Mouse (Mus musculus) forebrain, postnatal 0 days (tissue): ENCODE measurements at regions not wholly inside any gene's neighbourhood (a gene's known extent, or its start where the extent isn't known, plus 50 kb on each side); places are given as distances from the start of the nearest gene placed in this dataset.
A peak's percentile ranks its signal among the peaks of the same experiment; 100 is the strongest.

Experiments
- ATAC-seq: fragments of 200-750 bp; cut with Nextera tagmentation; 2 replicates; pipeline ENCODE4 v1.8.0; 2017; ENCODE audit warnings: mild to moderate bottlenecking, moderate library complexity
- DNase-seq: peaks from one replicate; pipeline ENCODE4 v3.0.0-alpha.2; 2015
- H3K27ac ChIP-seq: fragments of 300-500 bp; sonication (generic); 2 replicates; pipeline ENCODE4 v1.5.1; 2014; ENCODE audit warnings: low read depth, mild to moderate bottlenecking, antibody characterized with exemption, low read length, moderate library complexity, mixed read lengths
- H3K27me3 ChIP-seq: fragments of 300-500 bp; sonication (generic); 2 replicates; pipeline ENCODE4 v1.6.1; 2014; ENCODE audit warnings: mild to moderate bottlenecking, low read length, mixed read lengths; ENCODE audit not compliant: insufficient read depth
- H3K36me3 ChIP-seq: fragments of 300-500 bp; sonication (generic); 2 replicates; pipeline ENCODE4 v1.6.1; 2014; ENCODE audit warnings: mild to moderate bottlenecking, moderate library complexity; ENCODE audit not compliant: insufficient read depth
- H3K4me1 ChIP-seq: fragments of 300-500 bp; sonication (generic); 2 replicates; pipeline ENCODE4 v1.6.1; 2014; ENCODE audit warnings: antibody characterized with exemption; ENCODE audit not compliant: insufficient read depth
- H3K4me2 ChIP-seq: fragments of 300-500 bp; sonication (generic); 2 replicates; pipeline ENCODE4 v1.6.1; 2014; ENCODE audit warnings: low read depth, mild to moderate bottlenecking, moderate library complexity
- H3K4me3 ChIP-seq: fragments of 300-500 bp; sonication (generic); 2 replicates; pipeline ENCODE4 v1.5.1; 2014; ENCODE audit warnings: low read depth, low read length, mixed read lengths
- H3K9ac ChIP-seq: fragments of 300-500 bp; sonication (generic); 2 replicates; pipeline ENCODE4 v1.6.1; 2014; ENCODE audit warnings: mild to moderate bottlenecking
- H3K9me3 ChIP-seq: fragments of 300-500 bp; sonication (generic); 2 replicates; pipeline ENCODE4 v1.6.1; 2016; ENCODE audit warnings: low read length
- CTCF ChIP-seq: sonication (generic); IDR thresholded peaks from 2 replicates; pipeline ENCODE4 v1.5.1; 2016; ENCODE audit warnings: antibody characterized with exemption, control low read depth, low read depth
- WGBS: fragments of 180-500 bp; shearing (Covaris S2); extraction: QIAGEN DNeasy Blood & Tissue Kit; methylation state at CpG from one replicate; pipeline ENCODE4 v1.1.7; 2014; 5-methylcytosine and 5-hydroxymethylcytosine counted together

- Histone ChIP-seq H3K27me3 (no peaks in the 10 kb centered on the region), H3K36me3 (no peaks in the 10 kb centered on the region), H3K9ac (0 out of 2 replicates have a peak overlapping the region, but pooled peaks have one; percentile 10), H3K4me2 (peak overlapping the region; percentile 23; the same call in 1 of the 2 replicates), H3K4me3 (no peak overlapping the region), H3K4me1 (peaks cover 10% of the 10 kb centered on the region), H3K27ac (peak overlapping the region; percentile 87), H3K9me3 (no peaks in the 10 kb centered on the region)
- no peak for TF ChIP-seq CTCF
- 21% methylated on average over 9 of the region's 9 CpGs for WGBS
- ATAC-seq, result peak; percentile 55
- peak; percentile 55 for DNase-seq
Observed at GRCm38 (mm10) chr12:26534229-26535105, 65.5 kb downstream of the Cmpk2 start.

- DNase-seq (peak; percentile 65), ATAC-seq (peak; percentile 46)
- TF ChIP-seq CTCF, result no peak
- peak overlapping the region; percentile 87 for H3K27ac ChIP-seq
- peak overlapping the region; percentile 44 for H3K4me2 ChIP-seq
- no peaks in the 10 kb centered on the region for H3K9me3 ChIP-seq
- no peak overlapping the region for H3K4me3 ChIP-seq
- peak overlapping the region; percentile 41 for H3K9ac ChIP-seq
- 25% methylated on average over 9 of the region's 9 CpGs for WGBS
- H3K36me3 ChIP-seq, result no peaks in the 10 kb centered on the region
- H3K4me1 ChIP-seq, result peaks cover 10% of the 10 kb centered on the region
- no peaks in the 10 kb centered on the region for H3K27me3 ChIP-seq
Observed at GRCm38 (mm10) chr12:26533641-26534151, 64.7 kb downstream of the Cmpk2 start.

- 17% methylated on average over 13 of the region's 13 CpGs for WGBS
- Histone ChIP-seq H3K4me3 (peak overlapping the region; percentile 13; the same call in 1 of the 2 replicates), H3K9ac (peak overlapping the region; percentile 41), H3K4me2 (peak overlapping the region; percentile 44), H3K4me1 (peaks cover 10% of the 10 kb centered on the region), H3K27me3 (no peaks in the 10 kb centered on the region), H3K27ac (peak overlapping the region; percentile 87), H3K9me3 (no peaks in the 10 kb centered on the region), H3K36me3 (no peaks in the 10 kb centered on the region)
- peak; percentile 95 for DNase-seq
- peak; percentile 94 for ATAC-seq
- peak; percentile 99 for TF ChIP-seq CTCF
Observed at GRCm38 (mm10) chr12:26532823-26533640, 64.0 kb downstream of the Cmpk2 start.

GRCm38 (mm10) chr12:26532076-26532475 lies 63.1 kb downstream of the Cmpk2 start:
- H3K4me2 ChIP-seq, result no peak overlapping the region
- no peak for TF ChIP-seq CTCF
- no peak overlapping the region for H3K9ac ChIP-seq

More at GRCm38 (mm10) chr12:26532076-26532475, 63.1 kb downstream of the Cmpk2 start:
- H3K27ac ChIP-seq, result no peak overlapping the region
- H3K9me3 ChIP-seq, result no peaks in the 10 kb centered on the region
- no peaks in the 10 kb centered on the region for H3K36me3 ChIP-seq
- no peak overlapping the region for H3K4me3 ChIP-seq
- peaks cover 10% of the 10 kb centered on the region for H3K4me1 ChIP-seq
- no peak for DNase-seq
- H3K27me3 ChIP-seq, result no peaks in the 10 kb centered on the region
- ATAC-seq, result no peak
- 76% methylated on average over 6 of the region's 6 CpGs for WGBS
